Mouse (Mus musculus) midbrain, embryonic 10.5 days (tissue): ENCODE measurements around the gene Tmub2. TPM values are rescaled to one million over a fixed set of nuclear protein-coding genes. Genes with fewer than 3 reads are reported as not detected.
A peak's percentile ranks its signal among the peaks of the same experiment; 100 is the strongest.

Source experiments
- DNase-seq: peaks from one replicate; pipeline ENCODE4 v3.0.0-alpha.2; 2017; ENCODE audit warnings: low spot score
- H3K27ac ChIP-seq: fragments of 300-500 bp; sonication (generic); replicated peaks from 2 replicates; pipeline ENCODE4 v1.5.1; 2016; ENCODE audit warnings: mild to moderate bottlenecking
- H3K27me3 ChIP-seq: fragments of 300-500 bp; sonication (generic); 2 replicates; pipeline ENCODE4 v1.6.1; 2016; ENCODE audit warnings: low read depth, mild to moderate bottlenecking; ENCODE audit not compliant: poor library complexity, severe bottlenecking
- H3K36me3 ChIP-seq: fragments of 300-500 bp; sonication (generic); 2 replicates; pipeline ENCODE4 v1.6.1; 2016; ENCODE audit warnings: mild to moderate bottlenecking, moderate library complexity
- H3K4me1 ChIP-seq: fragments of 300-500 bp; sonication (generic); 2 replicates; pipeline ENCODE4 v1.6.1; 2016
- H3K4me3 ChIP-seq: fragments of 300-500 bp; sonication (generic); 2 replicates; pipeline ENCODE4 v1.5.1; 2016; ENCODE audit warnings: mild to moderate bottlenecking, moderate library complexity
- H3K9me3 ChIP-seq: fragments of 300-500 bp; sonication (generic); replicated peaks from 2 replicates; pipeline ENCODE4 v1.6.1; 2016; ENCODE audit warnings: mild to moderate bottlenecking
- WGBS: fragments of 180-500 bp; shearing (Covaris S2); methylation state at CpG from one replicate; pipeline ENCODE4 v1.1.7; 2016; 5-methylcytosine and 5-hydroxymethylcytosine counted together
- polyA plus RNA-seq: library from polyadenylated mRNA; unstranded; fragments of >200 nt; fragmentation: Nextera tagmentation; extraction: Ambion mirVana; gene quantifications from 2 replicates; pipeline ENCODE4 v1.2.1, GENCODE M21; 2016

Tmub2 gene
- 51.3 and 60.5 TPM in 2 replicates for polyA plus RNA-seq

GRCm38 (mm10) chr11:102284501-102285094 is at the start of gene Tmub2:
Gene Tmub2, plus strand, starts transcription at chr11:102284931.
- under 1% methylated on average over 32 of the region's 32 CpGs for WGBS
- peak; percentile 97 for DNase-seq
- H3K4me1 ChIP-seq: peaks cover 24% of the 10 kb centered on the region
- no peaks in the 10 kb centered on the region for H3K9me3 ChIP-seq
- H3K36me3 ChIP-seq: peaks cover 26% of the 10 kb centered on the region
- H3K4me3 ChIP-seq: peak within 1 kb of the TSS; percentile 81
- H3K27me3 ChIP-seq: no peaks in the 10 kb centered on the region
- H3K27ac ChIP-seq: peak within 1 kb of the TSS; percentile 89

- Histone ChIP-seq H3K36me3 (no peaks in the 10 kb centered on the region), H3K9me3 (no peaks in the 10 kb centered on the region), H3K4me3 (no peak overlapping the region), H3K4me1 (peaks cover 8% of the 10 kb centered on the region), H3K27ac (no peak overlapping the region), H3K27me3 (no peaks in the 10 kb centered on the region)
- no peak for DNase-seq
- WGBS: 79% methylated on average over 2 of the region's 2 CpGs
Observed at GRCm38 (mm10) chr11:102236022-102236421, 48.7 kb upstream of the Tmub2 start.

GRCm38 (mm10) chr11:102240636-102241035 is 44.1 kb upstream of the Tmub2 start:
- WGBS: 88% methylated on average over 6 of the region's 6 CpGs

GRCm38 (mm10) chr11:102241246-102241645 is 43.5 kb upstream of the Tmub2 start:
- peaks cover 25% of the 10 kb centered on the region for H3K4me1 ChIP-seq
- H3K9me3 ChIP-seq: peaks cover 4% of the 10 kb centered on the region; the same call in 1 of the 2 replicates
- DNase-seq: no peak
- no peak overlapping the region for H3K4me3 ChIP-seq
- 88% methylated on average over 5 of the region's 5 CpGs for WGBS
- no peaks in the 10 kb centered on the region for H3K36me3 ChIP-seq
- no peak overlapping the region for H3K27ac ChIP-seq
- H3K27me3 ChIP-seq: peaks cover 13% of the 10 kb centered on the region

More at GRCm38 (mm10) chr11:102240636-102241035, 44.1 kb upstream of the Tmub2 start:
- Histone ChIP-seq H3K9me3 (peaks cover 4% of the 10 kb centered on the region; the same call in 1 of the 2 replicates), H3K4me1 (peaks cover 21% of the 10 kb centered on the region), H3K4me3 (no peak overlapping the region), H3K36me3 (no peaks in the 10 kb centered on the region), H3K27me3 (peaks cover 8% of the 10 kb centered on the region), H3K27ac (no peak overlapping the region)
- DNase-seq: no peak

GRCm38 (mm10) chr11:102241874-102242273 is 42.9 kb upstream of the Tmub2 start:
- 55% methylated on average over 5 of the region's 5 CpGs for WGBS
- Histone ChIP-seq H3K4me1 (peaks cover 20% of the 10 kb centered on the region), H3K9me3 (peaks cover 4% of the 10 kb centered on the region; the same call in 1 of the 2 replicates), H3K36me3 (no peaks in the 10 kb centered on the region), H3K27ac (no peak overlapping the region), H3K4me3 (no peak overlapping the region), H3K27me3 (peaks cover 13% of the 10 kb centered on the region)
- DNase-seq: no peak

GRCm38 (mm10) chr11:102244926-102245449 is 39.7 kb upstream of the Tmub2 start:
- DNase-seq: peak; percentile 59
- WGBS: 3% methylated on average over 32 of the region's 32 CpGs
- no peaks in the 10 kb centered on the region for H3K36me3 ChIP-seq
- H3K27ac ChIP-seq: peak overlapping the region; percentile 81
- peak overlapping the region; percentile 54 for H3K4me3 ChIP-seq
- peaks cover 4% of the 10 kb centered on the region; the same call in 1 of the 2 replicates for H3K9me3 ChIP-seq
- peaks cover 13% of the 10 kb centered on the region for H3K27me3 ChIP-seq
- peaks cover 33% of the 10 kb centered on the region for H3K4me1 ChIP-seq

- peaks cover 13% of the 10 kb centered on the region for H3K27me3 ChIP-seq
- no peak for DNase-seq
- peak overlapping the region; percentile 81 for H3K27ac ChIP-seq
- peaks cover 33% of the 10 kb centered on the region for H3K4me1 ChIP-seq
- H3K36me3 ChIP-seq: peaks cover 3% of the 10 kb centered on the region
- peak overlapping the region; percentile 54 for H3K4me3 ChIP-seq
- peaks cover 4% of the 10 kb centered on the region; the same call in 1 of the 2 replicates for H3K9me3 ChIP-seq
- 67% methylated on average over 14 of the region's 14 CpGs for WGBS
Observed at GRCm38 (mm10) chr11:102245581-102246272, 39.0 kb upstream of the Tmub2 start.

GRCm38 (mm10) chr11:102246273-102246635 is 38.5 kb upstream of the Tmub2 start:
- DNase-seq: no peak
- WGBS: 93% methylated on average over 6 of the region's 6 CpGs
- peaks cover 4% of the 10 kb centered on the region; the same call in 1 of the 2 replicates for H3K9me3 ChIP-seq
- no peak overlapping the region for H3K4me3 ChIP-seq
- peaks cover 13% of the 10 kb centered on the region for H3K27me3 ChIP-seq
- no peak overlapping the region for H3K27ac ChIP-seq
- peaks cover 8% of the 10 kb centered on the region for H3K36me3 ChIP-seq
- H3K4me1 ChIP-seq: peaks cover 33% of the 10 kb centered on the region

- Histone ChIP-seq H3K27ac (no peak overlapping the region), H3K4me1 (peaks cover 33% of the 10 kb centered on the region), H3K4me3 (no peak overlapping the region), H3K9me3 (peaks cover 3% of the 10 kb centered on the region; the same call in 1 of the 2 replicates), H3K27me3 (peaks cover 13% of the 10 kb centered on the region), H3K36me3 (peaks cover 14% of the 10 kb centered on the region)
- DNase-seq: no peak
- 86% methylated on average over 4 of the region's 4 CpGs for whole genome bisulfite sequencing
Observed at GRCm38 (mm10) chr11:102246871-102247270, 37.9 kb upstream of the Tmub2 start.

- Histone ChIP-seq H3K4me1 (peaks cover 33% of the 10 kb centered on the region), H3K9me3 (no peaks in the 10 kb centered on the region), H3K36me3 (peaks cover 29% of the 10 kb centered on the region), H3K4me3 (peak within 1 kb of the TSS; percentile 86), H3K27ac (peak within 1 kb of the TSS; percentile 87), H3K27me3 (peaks cover 13% of the 10 kb centered on the region)
- WGBS: under 1% methylated on average over 41 of the region's 41 CpGs
- peak; percentile 96 for DNase-seq
Observed at GRCm38 (mm10) chr11:102248630-102249230, 36.0 kb upstream of the Tmub2 start, which contains the start of gene BC030867. Gene BC030867, plus strand, starts transcription at chr11:102248882.

- no peak for DNase-seq
- Histone ChIP-seq H3K4me3 (peak overlapping the region; percentile 86), H3K4me1 (peaks cover 31% of the 10 kb centered on the region), H3K27me3 (peaks cover 9% of the 10 kb centered on the region), H3K36me3 (peaks cover 37% of the 10 kb centered on the region), H3K9me3 (no peaks in the 10 kb centered on the region), H3K27ac (peak overlapping the region; percentile 87)
- 15% methylated on average over 9 of the region's 9 CpGs for WGBS
Observed at GRCm38 (mm10) chr11:102249351-102250090, 35.2 kb upstream of the Tmub2 start.

GRCm38 (mm10) chr11:102257514-102257913 is 27.2 kb upstream of the Tmub2 start:
- Histone ChIP-seq H3K4me1 (peaks cover 17% of the 10 kb centered on the region), H3K36me3 (peaks cover 93% of the 10 kb centered on the region), H3K27ac (peak overlapping the region; percentile 34), H3K27me3 (no peaks in the 10 kb centered on the region), H3K4me3 (peak overlapping the region; percentile 14; the same call in 1 of the 2 replicates), H3K9me3 (no peaks in the 10 kb centered on the region)
- 35% methylated on average over 9 of the region's 9 CpGs for WGBS
- DNase-seq: peak; percentile 50
